Mouse (Mus musculus) heart, embryonic 15.5 days (tissue): ENCODE data around the gene Abca4. TPM values are rescaled to one million over a fixed set of nuclear protein-coding genes. Genes with fewer than 3 reads are reported as not detected.

Source experiments
- ATAC-seq: fragments of 200-750 bp; cut with Nextera tagmentation; replicated peaks from 2 replicates; pipeline ENCODE4 v1.8.0; 2017; ENCODE audit warnings: low read depth, moderate TSS enrichment; ENCODE audit not compliant: insufficient number of reproducible peaks, insufficient read depth, low FRiP score
- H3K27ac ChIP-seq: fragments of 300-500 bp; sonication (generic); 2 replicates; pipeline ENCODE4 v1.5.1; 2015; ENCODE audit warnings: mild to moderate bottlenecking, inconsistent platforms
- H3K27me3 ChIP-seq: fragments of 300-500 bp; sonication (generic); 2 replicates; pipeline ENCODE4 v1.6.1; 2015; ENCODE audit warnings: inconsistent platforms
- H3K36me3 ChIP-seq: fragments of 300-500 bp; sonication (generic); 2 replicates; pipeline ENCODE4 v1.6.1; 2015; ENCODE audit warnings: mild to moderate bottlenecking, inconsistent platforms
- H3K4me1 ChIP-seq: fragments of 300-500 bp; sonication (generic); replicated peaks from 2 replicates; pipeline ENCODE4 v1.6.1; 2015; ENCODE audit warnings: inconsistent platforms
- H3K4me2 ChIP-seq: fragments of 300-500 bp; sonication (generic); 2 replicates; pipeline ENCODE4 v1.6.1; 2015; ENCODE audit warnings: inconsistent platforms, mild to moderate bottlenecking, moderate library complexity
- H3K4me3 ChIP-seq: fragments of 300-500 bp; sonication (generic); 2 replicates; pipeline ENCODE4 v1.5.1; 2015; ENCODE audit warnings: mild to moderate bottlenecking, inconsistent platforms
- H3K9ac ChIP-seq: fragments of 300-500 bp; sonication (generic); 2 replicates; pipeline ENCODE4 v1.6.1; 2015; ENCODE audit warnings: mild to moderate bottlenecking, inconsistent platforms
- H3K9me3 ChIP-seq: fragments of 300-500 bp; sonication (generic); replicated peaks from 2 replicates; pipeline ENCODE4 v1.6.1; 2016; ENCODE audit warnings: inconsistent platforms
- WGBS: fragments of 180-500 bp; shearing (Covaris S2); methylation state at CpG from one replicate; pipeline ENCODE4 v1.1.7; 2015; ENCODE audit warnings: mixed read lengths; 5-methylcytosine and 5-hydroxymethylcytosine counted together
- polyA plus RNA-seq: library from polyadenylated mRNA; unstranded; fragments of >200 nt; fragmentation: Nextera tagmentation; extraction: Ambion mirVana; gene quantifications from 2 replicates; pipeline ENCODE4 v1.2.1, GENCODE M21; 2015

Abca4 gene
- polyA plus RNA-seq, 1 experiment from 2014 or later: 3.2 TPM

DNA sequence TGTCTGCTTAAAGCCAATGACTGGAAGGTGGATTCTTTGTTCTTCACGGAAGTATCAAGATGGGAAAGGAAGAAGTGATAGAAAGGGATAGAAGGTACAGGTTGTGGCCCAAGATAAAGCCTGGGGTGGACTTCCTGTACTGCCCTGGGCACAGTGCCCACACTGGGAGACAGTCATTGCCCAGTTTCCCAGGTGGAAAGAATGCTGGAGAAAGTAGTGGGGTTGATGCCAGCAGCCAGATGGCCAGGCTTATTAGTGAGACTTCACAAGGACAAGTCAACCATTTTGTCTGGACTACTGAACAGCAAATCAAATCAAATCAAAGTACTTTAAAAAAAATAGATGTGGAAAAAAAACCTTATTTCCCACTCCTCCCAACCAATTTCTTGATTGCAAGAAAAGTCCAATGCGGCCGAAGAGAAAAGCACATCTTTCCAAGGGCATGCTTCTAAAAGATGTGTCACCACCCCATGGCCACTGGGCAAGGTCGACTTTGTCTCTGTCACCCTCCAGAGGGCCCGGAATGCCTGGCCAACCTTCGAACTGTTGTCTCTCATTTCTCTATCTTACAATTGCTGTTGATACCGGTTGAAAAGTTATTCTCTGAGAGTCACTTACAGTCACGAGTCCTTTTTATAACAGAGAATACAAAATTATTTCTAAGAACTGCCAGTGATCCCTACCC, 132.6 kb downstream of the Abca4 start:
- no peak for ATAC-seq
- Histone ChIP-seq H3K9ac (no peak overlapping the region), H3K9me3 (no peaks in the 10 kb centered on the region), H3K27me3 (no peaks in the 10 kb centered on the region), H3K4me2 (no peak overlapping the region), H3K4me3 (no peak overlapping the region), H3K4me1 (no peaks in the 10 kb centered on the region), H3K27ac (no peak overlapping the region), H3K36me3 (no peaks in the 10 kb centered on the region)
- WGBS: 80% methylated on average over 8 of the region's 8 CpGs

DNA sequence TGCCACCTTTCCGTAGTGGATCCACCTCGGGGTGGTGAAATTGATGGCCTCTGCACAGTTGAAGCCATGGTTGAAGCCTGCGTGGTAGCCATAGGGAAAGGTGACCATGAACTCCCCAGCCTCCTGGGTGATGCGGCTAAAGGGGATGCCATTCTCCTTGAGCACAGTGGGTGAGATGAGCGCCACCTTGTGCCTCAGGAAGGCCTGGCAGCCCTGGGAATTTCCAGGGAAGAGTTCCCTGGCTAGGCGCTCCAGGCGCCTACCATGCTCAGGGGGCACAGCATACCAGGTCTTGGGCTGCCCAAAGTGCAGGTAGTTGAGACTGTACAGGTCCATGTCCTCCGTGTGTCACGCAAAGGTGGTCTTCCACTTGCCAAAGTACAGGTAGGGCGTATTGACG, 139.9 kb downstream of the Abca4 start:
- H3K36me3 ChIP-seq: no peaks in the 10 kb centered on the region
- ATAC-seq: no peak
- H3K4me3 ChIP-seq: no peak overlapping the region
- no peak overlapping the region for H3K27ac ChIP-seq
- no peaks in the 10 kb centered on the region; the same call in 1 of the 2 replicates for H3K27me3 ChIP-seq
- no peaks in the 10 kb centered on the region for H3K9me3 ChIP-seq
- 57% methylated on average over 11 of the region's 11 CpGs for WGBS
- no peak overlapping the region for H3K9ac ChIP-seq
- no peaks in the 10 kb centered on the region for H3K4me1 ChIP-seq
- H3K4me2 ChIP-seq: no peak overlapping the region

DNA sequence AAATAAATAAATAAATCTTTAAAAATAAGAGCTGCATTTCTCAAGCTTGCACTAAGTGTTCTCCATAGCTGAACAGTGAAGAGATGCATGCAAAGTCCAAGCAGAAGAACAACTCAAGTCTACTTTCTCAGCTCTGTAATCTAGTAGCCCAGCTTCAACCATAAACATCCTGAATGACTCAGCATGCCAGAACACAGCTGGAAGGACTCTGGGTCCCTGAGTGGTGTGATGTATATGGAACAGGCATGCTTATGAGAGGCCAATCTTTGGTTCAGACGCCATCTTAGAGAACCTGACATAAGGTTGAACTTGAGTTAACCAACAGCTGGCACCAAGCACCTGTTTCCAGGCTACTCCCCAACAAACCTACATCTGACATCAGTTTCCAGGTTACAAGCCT, 142.7 kb downstream of the Abca4 start:
- WGBS: 58% methylated on average over 1 of the region's 1 CpGs
- ATAC-seq: no peak

DNA sequence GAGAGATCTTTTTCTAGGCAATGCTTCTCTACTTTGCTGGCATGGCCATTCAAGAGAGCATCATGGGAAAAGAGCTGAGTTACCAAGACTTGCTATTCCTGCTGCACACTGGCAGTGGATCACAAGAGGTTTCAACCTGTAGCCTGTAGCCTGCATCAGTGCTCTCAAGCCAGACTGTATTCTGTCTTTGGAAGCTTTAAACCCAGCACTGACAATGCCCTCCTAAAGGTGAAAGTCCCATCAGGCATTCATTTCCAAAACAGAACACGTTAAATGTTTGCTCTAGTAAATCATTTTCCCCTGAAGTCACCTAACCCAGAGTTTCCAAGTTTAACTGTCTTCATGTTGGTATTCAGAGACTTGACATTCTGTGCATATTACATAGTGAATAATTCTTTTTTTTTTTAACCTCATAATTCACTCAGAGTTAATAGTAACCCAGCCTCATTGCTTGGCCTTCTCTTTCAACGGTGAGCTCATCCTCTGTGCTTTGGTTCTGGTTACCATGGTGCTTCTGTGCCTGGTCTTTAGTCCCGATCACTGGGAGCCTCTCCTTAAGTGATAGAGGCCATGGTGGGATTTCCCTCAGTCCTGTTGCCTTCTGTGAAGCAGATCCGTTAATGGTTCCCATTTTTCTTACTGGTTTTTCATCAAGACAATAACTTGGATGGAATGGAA, 152.5 kb downstream of the Abca4 start:
- Histone ChIP-seq H3K36me3 (no peaks in the 10 kb centered on the region), H3K4me1 (peaks cover 5% of the 10 kb centered on the region; the same call in 1 of the 2 replicates), H3K27ac (no peak overlapping the region), H3K27me3 (no peaks in the 10 kb centered on the region), H3K9me3 (no peaks in the 10 kb centered on the region), H3K9ac (no peak overlapping the region), H3K4me2 (no peak overlapping the region), H3K4me3 (no peak overlapping the region)
- WGBS: 71% methylated on average over 4 of the region's 4 CpGs
- ATAC-seq: no peak

More for the DNA sequence above, 142.7 kb downstream of the Abca4 start:
- Histone ChIP-seq H3K4me1 (no peaks in the 10 kb centered on the region), H3K4me3 (no peak overlapping the region), H3K9ac (no peak overlapping the region), H3K36me3 (no peaks in the 10 kb centered on the region), H3K4me2 (no peak overlapping the region), H3K27me3 (no peaks in the 10 kb centered on the region; the same call in 1 of the 2 replicates), H3K27ac (no peak overlapping the region), H3K9me3 (no peaks in the 10 kb centered on the region)

DNA sequence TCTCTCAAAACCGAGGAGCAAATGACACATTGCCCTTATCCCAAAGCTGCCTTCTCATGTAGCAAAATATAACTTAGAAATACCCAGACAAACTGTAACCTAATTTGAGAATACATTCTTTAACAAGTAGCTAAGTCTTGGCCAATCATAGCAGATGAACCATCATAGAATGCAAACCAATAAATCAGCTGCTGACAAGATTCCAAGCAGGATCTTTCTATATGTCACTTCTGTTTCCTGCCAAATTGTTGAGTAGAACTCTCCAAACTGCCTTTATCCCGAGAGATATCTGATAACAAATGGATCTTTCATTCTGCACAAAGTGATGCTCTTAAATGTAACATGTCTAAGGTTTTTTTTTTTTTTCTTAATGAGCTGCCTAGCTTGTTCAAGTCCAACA, 154.3 kb downstream of the Abca4 start:
- no peak overlapping the region for H3K4me3 ChIP-seq
- ATAC-seq: no peak
- no peaks in the 10 kb centered on the region for H3K36me3 ChIP-seq
- H3K9ac ChIP-seq: no peak overlapping the region
- H3K4me2 ChIP-seq: no peak overlapping the region
- H3K9me3 ChIP-seq: no peaks in the 10 kb centered on the region
- peak overlapping the region; percentile 38; the same call in 1 of the 2 replicates for H3K27ac ChIP-seq
- H3K27me3 ChIP-seq: no peaks in the 10 kb centered on the region
- WGBS: 57% methylated on average over 2 of the region's 2 CpGs
- peaks cover 8% of the 10 kb centered on the region; the same call in 1 of the 2 replicates for H3K4me1 ChIP-seq

DNA sequence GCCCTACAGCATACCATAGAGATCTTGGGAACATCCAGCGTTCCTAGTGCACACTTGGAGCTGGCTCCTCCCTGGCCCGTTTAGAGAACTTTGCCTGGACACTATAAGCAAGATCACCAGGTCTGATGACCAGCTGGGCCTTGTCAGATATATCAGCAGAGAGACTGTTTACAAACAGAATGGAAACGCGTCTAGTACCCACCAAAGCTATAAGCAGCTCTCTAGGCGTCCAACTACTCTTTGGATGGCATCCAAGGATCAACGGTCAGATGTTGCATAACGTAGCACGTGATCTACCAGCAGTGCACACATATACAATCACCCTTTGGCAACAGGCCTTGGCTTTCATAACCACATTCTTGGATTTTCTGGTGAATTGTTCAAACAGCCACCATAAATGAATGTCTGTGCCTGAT, 154.7 kb downstream of the Abca4 start:
- no peak overlapping the region for H3K4me2 ChIP-seq
- no peaks in the 10 kb centered on the region for H3K36me3 ChIP-seq
- H3K9me3 ChIP-seq: no peaks in the 10 kb centered on the region
- peak; percentile 53; the same call in 1 of the 2 replicates for ATAC-seq
- WGBS: 42% methylated on average over 8 of the region's 8 CpGs
- peak overlapping the region; percentile 38 for H3K27ac ChIP-seq
- no peak overlapping the region for H3K9ac ChIP-seq
- peaks cover 8% of the 10 kb centered on the region; the same call in 1 of the 2 replicates for H3K4me1 ChIP-seq
- H3K27me3 ChIP-seq: no peaks in the 10 kb centered on the region
- no peak overlapping the region for H3K4me3 ChIP-seq

DNA sequence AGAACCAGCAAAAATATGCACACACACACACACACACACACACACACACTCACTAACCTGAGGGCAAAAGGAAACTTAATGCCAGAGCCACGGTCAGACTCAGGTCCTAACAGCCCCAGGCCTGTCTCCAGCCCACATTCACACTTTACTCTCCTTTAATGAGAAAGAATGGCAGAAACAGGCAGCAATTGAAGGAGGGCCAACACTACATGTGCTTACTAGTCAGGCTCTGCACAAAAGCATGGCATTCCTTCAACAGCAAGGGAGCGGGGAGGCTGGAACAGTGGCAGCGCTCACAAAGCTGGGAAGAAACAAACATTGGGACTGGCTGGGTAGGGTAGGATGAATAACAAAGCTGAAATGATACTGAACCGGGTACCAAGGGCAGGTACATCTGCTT, 155.4 kb downstream of the Abca4 start:
- no peak for ATAC-seq
- Histone ChIP-seq H3K4me2 (no peak overlapping the region), H3K4me3 (no peak overlapping the region), H3K4me1 (peaks cover 8% of the 10 kb centered on the region; the same call in 1 of the 2 replicates), H3K9me3 (no peaks in the 10 kb centered on the region), H3K27ac (peak overlapping the region; percentile 38), H3K36me3 (no peaks in the 10 kb centered on the region), H3K27me3 (no peaks in the 10 kb centered on the region), H3K9ac (no peak overlapping the region)
- 78% methylated on average over 4 of the region's 4 CpGs for WGBS

DNA sequence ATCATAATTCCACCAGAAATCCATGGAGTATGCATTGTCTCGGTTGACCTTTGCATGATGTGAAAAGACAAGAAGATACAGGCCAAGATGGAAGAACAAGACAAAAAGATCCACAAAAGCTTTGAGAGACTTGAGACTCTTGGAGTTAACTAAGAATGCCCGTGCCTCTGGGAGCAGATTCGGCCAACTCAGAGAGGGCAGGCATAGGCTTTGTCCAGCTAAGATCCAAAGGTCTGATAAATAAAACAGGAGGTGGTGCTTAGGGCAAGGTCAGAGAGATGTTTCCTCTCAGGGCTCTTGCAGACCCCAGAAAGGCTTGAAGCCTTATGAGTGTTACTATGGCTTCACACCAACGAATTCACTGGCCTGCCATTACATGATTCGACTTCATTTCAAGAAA, 155.8 kb downstream of the Abca4 start:
- Histone ChIP-seq H3K9ac (no peak overlapping the region), H3K27me3 (no peaks in the 10 kb centered on the region), H3K4me1 (peaks cover 8% of the 10 kb centered on the region; the same call in 1 of the 2 replicates), H3K9me3 (no peaks in the 10 kb centered on the region), H3K4me2 (no peak overlapping the region), H3K36me3 (no peaks in the 10 kb centered on the region), H3K27ac (no peak overlapping the region; the same call in 1 of the 2 replicates), H3K4me3 (no peak overlapping the region)
- 84% methylated on average over 5 of the region's 5 CpGs for WGBS
- no peak for ATAC-seq

DNA sequence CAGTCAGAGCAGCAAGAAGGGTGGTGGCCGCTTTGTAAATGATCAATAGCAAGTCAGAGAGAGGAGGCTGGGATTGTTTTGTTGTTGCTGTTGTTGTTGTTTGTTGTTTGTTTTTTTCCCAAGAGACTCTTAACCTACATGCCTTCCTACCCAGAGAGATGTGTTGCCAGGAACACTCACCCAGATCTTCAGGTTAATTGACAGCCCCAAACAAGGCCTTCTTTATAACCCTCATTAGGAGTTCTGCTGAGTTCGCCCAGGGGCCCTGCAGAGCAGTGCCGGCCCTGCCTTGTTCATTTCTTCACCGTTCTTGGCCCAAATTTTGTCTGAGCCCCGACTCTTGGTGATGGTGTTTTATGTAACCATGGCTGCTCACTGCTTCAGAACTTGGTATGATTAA, 156.2 kb downstream of the Abca4 start:
- no peaks in the 10 kb centered on the region for H3K9me3 ChIP-seq
- no peak for ATAC-seq
- no peak overlapping the region for H3K4me3 ChIP-seq
- H3K36me3 ChIP-seq: no peaks in the 10 kb centered on the region
- H3K27ac ChIP-seq: no peak overlapping the region
- H3K9ac ChIP-seq: no peak overlapping the region
- 80% methylated on average over 5 of the region's 5 CpGs for WGBS
- no peak overlapping the region for H3K4me2 ChIP-seq
- H3K4me1 ChIP-seq: peaks cover 8% of the 10 kb centered on the region; the same call in 1 of the 2 replicates
- H3K27me3 ChIP-seq: no peaks in the 10 kb centered on the region

DNA sequence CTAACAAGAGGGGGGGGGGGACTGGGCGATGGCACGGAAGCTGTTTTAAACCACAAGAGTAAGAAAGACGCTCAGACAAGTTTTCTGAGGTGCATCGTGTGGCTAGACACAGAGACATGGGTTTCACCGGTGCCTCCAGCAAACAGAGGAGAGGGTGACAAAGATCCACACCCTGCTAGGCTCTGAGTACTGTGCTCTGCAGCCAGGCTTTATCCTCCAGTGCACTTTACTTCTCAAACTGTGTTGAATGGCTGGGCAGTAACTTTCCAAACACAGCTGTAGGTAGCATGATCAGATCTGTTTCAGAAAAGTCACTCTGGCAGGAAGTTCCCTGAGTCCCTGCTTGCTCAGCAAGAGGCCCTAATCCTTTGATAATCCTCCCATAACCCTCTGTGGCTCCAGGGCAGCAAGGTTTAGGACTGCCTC, 158.1 kb downstream of the Abca4 start:
- H3K4me3 ChIP-seq: no peak overlapping the region
- H3K36me3 ChIP-seq: no peaks in the 10 kb centered on the region
- H3K27me3 ChIP-seq: no peaks in the 10 kb centered on the region
- ATAC-seq: no peak
- whole genome bisulfite sequencing: 33% methylated on average over 5 of the region's 5 CpGs
- H3K4me2 ChIP-seq: no peak overlapping the region
- H3K27ac ChIP-seq: no peak overlapping the region; the same call in 1 of the 2 replicates
- peaks cover 8% of the 10 kb centered on the region; the same call in 1 of the 2 replicates for H3K4me1 ChIP-seq
- H3K9ac ChIP-seq: no peak overlapping the region
- no peaks in the 10 kb centered on the region for H3K9me3 ChIP-seq

DNA sequence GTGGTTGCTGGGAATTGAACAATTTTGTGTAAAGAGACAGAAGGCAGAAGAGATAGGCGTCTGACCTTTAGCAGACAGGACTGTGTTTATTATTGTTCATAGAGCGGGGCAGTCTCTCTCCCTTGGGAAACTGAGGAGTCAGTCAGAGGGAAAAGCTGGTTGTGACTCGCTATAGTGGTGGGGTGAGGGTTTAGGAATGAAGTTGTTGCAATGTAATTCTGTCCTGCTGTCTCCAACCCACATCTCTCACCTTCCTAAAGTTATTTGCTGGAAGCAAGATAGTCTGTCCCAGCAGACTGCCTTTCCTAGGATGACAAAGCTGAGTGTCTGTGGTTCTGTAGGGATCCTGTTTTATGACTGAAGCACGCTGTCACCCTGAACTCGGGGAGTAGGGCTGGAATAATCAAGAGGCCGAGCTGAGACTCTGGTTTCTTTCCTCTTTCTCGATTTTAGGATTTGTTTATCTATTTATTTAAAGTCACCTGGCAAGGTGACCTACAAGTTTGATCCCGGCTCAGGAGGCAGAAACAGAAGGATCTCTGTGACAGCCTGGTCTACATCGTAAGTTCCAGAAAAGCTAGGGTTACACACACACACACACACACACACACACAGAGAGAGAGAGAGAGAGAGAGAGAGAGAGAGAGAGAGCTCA, 159.6 kb downstream of the Abca4 start:
- H3K27me3 ChIP-seq: no peaks in the 10 kb centered on the region
- no peak overlapping the region for H3K4me2 ChIP-seq
- peaks cover 10% of the 10 kb centered on the region; the same call in 1 of the 2 replicates for H3K4me1 ChIP-seq
- H3K4me3 ChIP-seq: no peak overlapping the region
- H3K9me3 ChIP-seq: no peaks in the 10 kb centered on the region
- H3K36me3 ChIP-seq: no peaks in the 10 kb centered on the region
- H3K9ac ChIP-seq: no peak overlapping the region
- no peak overlapping the region for H3K27ac ChIP-seq
- 77% methylated on average over 9 of the region's 9 CpGs for WGBS
- ATAC-seq: no peak
